Mouse (Mus musculus): ENCODE data around the gene Rcc2.

Rcc2 gene

GRCm38 (mm10) chr4:140744654-140745053, 44.3 kb downstream of the Rcc2 start:
- no peak for DNase-seq (ENCODE audit: extremely low read depth, low read depth, low spot score)

DNA sequence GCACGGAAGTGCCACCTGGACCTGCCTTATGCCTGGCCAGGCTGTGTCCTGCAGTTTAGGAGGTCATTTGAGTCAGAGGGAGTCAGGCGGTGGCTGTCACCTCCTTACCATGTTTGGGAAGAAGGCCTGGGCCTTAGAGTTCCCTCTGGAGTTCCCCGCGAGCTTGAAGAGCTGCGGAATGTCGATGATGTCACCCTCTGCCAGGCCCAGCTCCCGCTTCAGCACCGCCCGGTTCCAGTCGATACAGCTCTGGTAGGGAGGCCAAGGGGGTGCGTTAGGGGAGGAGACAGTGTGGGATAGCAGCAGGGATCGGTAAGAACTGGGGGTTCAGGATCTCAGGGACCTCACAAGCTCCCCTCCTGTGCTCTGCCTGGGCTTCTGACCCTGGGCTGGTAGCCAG, 47.6 kb downstream of the Rcc2 start:
- DNase-seq (ENCODE audit: extremely low read depth, low read depth, low spot score): no peak

GRCm38 (mm10) chr4:140750328-140750727, 50.0 kb downstream of the Rcc2 start:
- DNase-seq (ENCODE audit: extremely low read depth, low read depth, low spot score): no peak

DNA sequence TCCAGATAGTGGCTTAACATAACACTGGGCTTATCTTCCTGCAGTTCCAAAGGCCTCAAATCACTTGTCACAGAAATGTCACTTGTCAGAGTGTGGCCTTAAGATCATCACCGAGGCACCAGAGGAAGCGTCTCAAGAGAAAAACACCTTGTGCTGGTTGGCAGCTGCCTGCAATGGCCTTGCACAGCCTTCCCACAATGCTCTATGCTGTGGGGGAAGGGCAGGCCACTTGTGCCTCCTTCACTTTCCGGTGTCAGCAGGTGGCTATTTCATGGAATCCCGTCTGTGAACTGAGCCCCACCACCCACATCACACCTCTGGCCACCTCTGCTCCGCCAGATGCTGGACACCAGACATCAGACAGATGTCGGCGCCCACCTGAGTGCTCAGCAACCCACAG, 53.0 kb downstream of the Rcc2 start:
- no peak for DNase-seq (ENCODE audit: extremely low read depth, low read depth, low spot score)

DNA sequence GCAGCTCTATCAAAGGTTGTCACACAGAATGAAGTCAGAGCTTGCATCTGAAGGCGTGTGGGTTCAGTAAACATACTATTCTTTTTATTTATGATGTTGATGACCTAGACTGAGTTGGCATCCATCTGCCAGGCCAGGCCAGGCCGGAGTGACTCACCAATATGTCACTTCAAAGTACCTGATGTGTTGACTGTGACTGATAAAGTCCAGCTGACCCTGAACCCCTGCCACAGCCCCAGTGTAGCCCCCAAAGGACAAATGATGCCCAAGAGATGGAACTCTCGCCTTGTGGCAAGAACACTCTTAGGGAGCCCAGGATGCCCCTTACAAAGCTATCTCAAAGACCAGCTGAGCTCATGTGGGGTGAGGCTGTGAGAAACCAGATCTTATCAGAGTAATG, 55.5 kb downstream of the Rcc2 start:
- no peak for DNase-seq (ENCODE audit: extremely low read depth, low read depth, low spot score)

GRCm38 (mm10) chr4:140761601-140762000, 61.3 kb downstream of the Rcc2 start:
- no peak for DNase-seq (ENCODE audit: extremely low read depth, low read depth, low spot score)

DNA sequence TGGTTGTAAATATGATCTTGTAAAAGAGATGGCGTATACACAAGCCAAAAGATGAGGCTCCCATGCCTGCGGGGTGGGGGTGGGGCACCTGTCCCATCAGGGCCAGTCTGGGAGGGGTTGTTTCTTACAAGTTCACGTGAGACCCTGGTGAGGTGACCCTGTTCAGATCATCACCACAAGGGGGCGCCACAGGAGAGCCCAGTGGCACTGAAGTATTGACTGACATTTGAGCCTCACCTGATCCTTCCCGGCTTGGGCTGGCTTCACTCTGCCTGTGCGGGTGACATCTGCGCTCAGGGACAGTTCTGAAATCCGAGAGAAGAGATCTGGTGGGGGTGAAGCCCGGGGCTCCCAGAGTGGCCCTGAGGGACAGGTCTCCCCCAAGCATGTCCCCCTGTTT, 62.8 kb downstream of the Rcc2 start:
- no peak for DNase-seq (ENCODE audit: extremely low read depth, low read depth, low spot score)

DNA sequence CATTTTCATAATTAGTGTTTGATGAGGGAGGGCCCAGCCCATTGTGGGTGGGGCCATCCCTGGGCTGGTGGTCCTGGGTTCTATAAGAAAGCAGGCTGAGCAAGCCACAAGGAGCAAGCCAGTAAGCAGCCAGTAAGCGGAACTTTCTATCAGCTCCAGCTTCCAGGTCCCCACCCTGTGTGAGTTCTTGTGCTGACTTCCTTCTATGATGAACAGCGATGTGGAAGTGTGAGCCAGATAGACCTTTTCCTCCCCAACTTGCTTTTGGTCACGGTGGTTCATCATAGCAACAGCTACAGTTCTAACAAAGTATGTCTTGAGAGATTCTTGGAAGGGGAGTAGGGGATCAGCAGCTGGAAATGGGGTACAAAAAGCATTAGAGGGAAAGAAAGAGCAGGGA, 65.6 kb downstream of the Rcc2 start:
- DNase-seq (ENCODE audit: extremely low read depth, low read depth, low spot score): no peak

DNA sequence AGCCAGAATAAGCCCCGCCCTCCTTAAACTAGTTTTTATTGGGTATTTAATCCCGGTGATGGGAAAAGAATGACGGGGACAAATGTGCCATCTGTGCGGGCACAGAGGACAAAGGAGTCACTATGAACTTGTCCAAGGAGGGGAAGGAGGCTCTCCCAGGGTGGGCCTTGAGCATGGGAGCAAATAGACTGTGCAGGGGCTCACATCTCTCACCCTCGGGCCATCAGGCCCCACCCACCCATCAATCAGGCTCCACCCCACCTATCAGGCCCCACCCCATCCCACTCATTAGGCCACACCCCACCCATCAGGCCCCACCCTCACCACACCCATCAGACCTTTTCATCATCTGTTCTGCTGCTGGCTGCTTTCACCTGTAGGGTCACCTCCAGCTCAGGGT, 68.6 kb downstream of the Rcc2 start:
- no peak for DNase-seq (ENCODE audit: extremely low read depth, low read depth, low spot score)

DNA sequence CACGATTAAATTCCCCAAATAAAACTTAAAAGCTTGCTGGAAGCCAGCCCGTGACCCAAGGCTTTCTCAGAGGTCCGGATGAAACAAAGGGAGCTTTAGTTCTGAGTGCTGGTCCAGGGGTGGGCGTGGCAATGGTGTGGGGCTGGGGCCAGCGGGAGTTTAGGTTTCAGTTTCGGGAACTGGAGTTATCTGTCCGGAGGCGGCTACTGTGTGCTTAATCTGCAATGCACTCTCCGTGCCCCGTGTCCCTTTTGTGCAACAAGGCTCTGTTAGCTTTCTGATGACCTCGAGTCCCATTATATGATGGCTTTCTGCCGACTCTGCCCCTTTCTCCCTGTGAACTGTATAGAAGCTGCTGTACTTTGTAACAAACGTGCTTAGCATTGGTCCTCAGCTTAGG, 70.1 kb downstream of the Rcc2 start:
- no peak for DNase-seq (ENCODE audit: extremely low read depth, low read depth, low spot score)

DNA sequence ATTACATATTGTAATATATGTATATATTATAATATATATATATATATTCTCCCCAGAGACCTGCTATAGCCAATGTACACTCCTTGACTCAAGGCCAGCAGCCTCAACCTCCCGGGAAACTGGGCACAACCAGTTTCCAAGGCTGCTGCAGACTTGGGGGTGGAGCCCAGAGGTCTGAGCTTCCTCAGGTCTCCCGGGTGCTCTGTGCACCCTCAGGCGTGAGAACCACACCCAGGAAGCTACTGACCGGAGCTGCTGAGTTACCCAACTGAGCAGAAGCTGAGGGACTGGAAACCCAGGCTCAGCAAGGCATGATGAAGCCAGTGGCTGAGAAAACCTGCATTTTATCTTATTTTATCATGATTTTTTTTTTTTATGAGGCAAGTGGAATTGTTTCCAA, 70.8 kb downstream of the Rcc2 start:
- DNase-seq (ENCODE audit: extremely low read depth, low read depth, low spot score): no peak

Data from fat pad, adult 2 months (tissue).